Mouse (Mus musculus) v-Abl transformed pro-B cells (cell line): Measurements from ENCODE around the gene Lcn2.

ENCODE experiments used
- in situ Hi-C, 2 experiments: fragments of 400-800 bp; cut with MboI; formaldehyde crosslinking; loops; one replicate each; pipeline ENCODE4 v1.15.1; 2025; ENCODE audit not compliant: unreplicated experiment in 2 of 2

Gene Lcn2

DNA sequence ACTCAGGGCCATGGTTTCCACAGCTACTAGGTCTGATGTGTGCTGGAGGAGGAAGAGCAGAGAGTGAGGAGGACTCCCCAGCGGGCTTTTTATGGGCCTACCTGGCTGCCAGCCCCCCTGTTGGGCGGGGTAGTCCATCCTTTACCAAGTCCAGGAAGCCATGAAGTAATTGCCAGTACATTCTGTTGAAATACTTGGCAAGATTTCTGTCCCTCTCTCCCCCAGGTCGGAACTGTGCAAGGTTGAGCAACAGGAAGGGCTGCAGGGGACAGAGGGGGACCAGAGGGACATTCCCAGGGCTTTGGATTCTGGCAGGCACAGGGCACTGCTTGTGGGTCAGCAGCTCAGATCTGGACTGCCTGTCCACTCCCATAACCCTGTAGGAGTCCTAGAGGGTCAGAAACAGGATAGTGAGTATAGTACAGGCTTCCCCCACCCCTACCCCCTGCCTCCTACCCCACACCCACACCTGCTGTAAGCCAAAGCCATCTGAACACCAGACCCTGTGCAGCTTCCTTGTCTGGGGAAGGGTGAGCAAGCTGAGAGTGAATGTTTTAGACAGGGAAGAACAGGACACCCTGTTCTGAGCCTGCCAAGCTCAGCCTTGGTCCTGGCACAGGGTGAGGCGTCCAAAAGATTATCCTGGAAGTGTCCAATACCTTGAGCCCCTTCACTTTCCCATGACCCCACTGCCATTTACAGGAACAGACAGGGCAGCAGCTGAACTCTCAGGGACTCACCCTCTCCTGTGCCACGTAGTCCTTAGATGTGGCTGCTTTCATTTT is at the start of gene Lcn2:
TSS of gene Lcn2 (minus strand) at position 547 of the 785 bp plus-strand sequence.
- in situ Hi-C loops = no loop called here

DNA sequence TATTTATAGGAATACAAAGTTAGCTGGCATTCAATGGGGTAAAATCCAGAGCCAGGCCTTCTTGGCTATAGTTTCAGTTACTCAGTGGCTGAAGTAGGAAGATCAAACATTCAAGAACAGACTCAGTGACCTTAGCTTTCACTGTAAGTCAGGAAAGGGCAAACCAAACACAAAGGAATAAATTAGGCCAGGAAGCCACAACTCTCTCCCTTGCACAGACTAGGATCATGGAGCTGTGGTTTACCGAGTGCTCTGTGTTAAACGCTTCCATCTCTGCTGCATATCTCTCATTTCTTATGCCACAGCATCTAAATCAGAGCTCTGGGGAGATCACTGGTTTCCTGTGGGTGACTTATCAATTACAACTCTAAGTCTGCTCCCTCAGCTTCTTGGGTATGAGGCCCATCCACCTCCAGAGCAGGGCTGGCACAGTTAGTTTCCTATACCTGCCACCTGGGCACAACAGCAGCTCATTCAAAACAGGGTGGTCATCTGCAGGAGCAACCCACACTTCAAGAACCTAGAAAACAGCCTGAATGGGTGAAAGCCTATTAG is 49.6 kb upstream of the Lcn2 start:
- in situ Hi-C loops = no loop called here

DNA sequence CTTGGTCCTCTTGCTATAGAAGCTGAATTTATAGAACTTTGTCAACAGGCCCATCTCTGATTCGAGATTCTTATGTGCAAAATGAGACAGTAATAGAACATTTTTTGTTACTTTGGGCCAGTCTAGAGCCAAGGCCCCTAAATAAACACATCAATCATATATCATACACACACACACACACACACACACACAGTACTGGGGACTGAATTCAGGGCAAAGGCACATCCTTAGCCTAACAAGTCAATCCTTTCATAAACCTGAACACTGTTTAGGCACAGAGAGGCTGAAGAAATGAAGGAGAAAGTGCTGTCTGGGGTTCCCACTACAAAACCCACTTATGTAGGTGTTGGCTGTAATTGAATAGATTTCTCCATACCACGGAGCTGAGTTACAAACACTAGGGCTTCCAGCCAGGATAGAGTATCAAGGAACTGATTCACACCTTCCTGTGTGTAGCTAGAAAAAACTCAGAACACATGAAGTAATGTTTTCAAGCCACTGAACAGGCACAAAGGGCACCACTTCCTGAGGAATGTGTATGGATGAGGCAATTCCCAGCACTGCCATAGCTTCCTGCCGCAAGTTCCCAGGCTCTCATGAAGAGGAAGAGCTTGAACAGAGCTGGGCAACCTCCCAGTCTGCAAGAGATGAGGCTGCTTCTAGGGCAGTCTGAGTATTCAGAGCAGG is 48.8 kb upstream of the Lcn2 start:
- in situ Hi-C loops = no loop called here

DNA sequence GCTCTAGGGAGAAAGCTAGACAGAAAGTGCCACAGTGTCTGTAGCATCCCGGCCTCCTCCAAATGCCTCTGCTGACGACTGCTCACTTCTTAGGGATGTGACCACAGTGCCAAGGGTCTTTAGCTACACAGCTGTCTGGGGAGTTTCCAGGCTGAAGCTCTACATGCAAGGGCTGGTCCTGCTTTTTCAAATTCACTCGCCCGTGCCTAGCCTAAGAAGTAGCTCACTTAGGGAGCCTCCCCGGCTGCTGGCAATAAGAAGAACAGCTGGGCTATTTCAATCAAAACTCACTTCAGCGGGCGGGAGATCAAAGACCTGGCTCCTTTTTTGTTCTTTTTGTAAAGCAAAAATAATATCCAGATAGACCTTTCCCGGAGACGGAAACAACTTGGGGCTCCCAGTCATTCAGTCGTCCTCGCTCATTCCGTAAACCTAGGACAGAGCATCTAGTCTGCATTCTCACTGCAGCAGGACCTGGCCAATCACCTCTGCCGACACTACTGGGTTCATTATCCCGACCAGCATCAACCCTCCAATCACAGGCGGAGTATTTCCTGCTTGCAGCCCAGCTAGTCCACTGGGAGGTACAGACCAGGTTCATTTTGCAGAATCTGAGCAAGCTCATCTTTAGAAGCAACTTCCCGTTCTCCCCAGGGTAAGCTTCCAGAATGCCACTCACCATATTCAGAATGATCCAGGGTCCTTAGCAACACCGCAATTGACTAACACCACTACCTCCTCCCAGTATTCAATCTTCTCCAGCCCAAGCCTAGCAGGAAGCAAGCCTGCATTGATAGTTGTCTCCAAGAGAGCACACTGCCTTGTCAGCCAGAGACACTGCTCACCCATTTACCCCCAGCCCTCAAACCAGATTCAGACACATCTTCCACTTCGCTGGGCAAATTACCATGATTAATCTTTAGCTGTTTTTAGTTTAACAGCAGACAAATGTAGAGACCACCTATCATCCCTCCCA is 42.9 kb upstream of the Lcn2 start:
- in situ Hi-C loops = no loop called here

DNA sequence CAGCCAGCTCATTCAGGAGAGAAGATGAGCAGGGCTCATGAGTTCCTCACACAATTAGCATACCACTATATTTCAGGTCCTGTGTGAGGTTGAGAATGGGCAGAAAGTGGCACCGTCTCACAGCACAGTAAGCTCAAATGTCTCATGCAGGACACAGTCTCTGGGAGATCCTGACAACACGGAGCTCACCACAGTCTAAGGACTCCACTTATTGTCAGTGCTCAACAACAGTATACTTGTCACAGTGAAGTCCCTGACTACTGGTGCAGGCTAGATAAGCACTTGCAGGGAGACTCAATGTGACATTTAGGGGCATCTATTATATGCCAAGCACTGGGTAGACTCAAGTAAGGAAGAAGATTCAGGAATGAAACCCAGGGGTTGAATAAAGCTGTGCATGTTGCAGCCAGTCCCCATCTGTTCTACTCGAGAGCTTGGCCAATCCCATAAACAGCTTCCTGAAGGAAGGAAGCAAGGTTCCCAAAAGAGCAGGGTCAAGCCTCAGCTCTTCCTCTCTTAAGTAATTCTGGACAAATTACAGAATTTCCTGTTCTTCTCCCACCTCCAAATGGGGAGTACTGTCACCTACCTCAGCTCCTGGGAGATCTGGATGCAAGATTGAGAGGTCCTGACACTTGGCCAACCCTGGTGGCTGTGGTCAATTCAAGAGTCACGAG is 41.3 kb upstream of the Lcn2 start:
- in situ Hi-C loops = no loop called here

DNA sequence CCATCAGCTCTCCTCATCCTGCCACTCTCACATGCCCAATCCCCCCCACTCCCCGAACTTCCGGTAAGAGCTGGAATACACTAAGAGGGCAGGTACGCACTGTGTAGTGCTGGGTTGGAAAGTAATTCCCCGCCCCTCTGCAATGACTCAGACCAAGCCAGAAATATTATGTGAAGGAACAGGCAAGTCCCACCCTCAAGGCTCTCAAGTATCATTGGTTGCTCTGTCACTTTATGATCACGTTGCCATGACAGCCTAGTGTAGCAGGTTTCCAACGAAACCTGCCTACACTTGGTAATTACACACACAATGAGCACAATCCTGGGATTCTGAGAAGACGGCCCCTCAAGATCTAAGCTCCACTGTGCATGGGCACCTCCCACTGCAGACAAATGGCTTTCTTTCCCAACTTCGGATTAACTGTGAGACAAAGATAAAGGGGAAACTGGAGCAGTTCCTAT is 40.2 kb upstream of the Lcn2 start:
- in situ Hi-C loops = no loop called here

DNA sequence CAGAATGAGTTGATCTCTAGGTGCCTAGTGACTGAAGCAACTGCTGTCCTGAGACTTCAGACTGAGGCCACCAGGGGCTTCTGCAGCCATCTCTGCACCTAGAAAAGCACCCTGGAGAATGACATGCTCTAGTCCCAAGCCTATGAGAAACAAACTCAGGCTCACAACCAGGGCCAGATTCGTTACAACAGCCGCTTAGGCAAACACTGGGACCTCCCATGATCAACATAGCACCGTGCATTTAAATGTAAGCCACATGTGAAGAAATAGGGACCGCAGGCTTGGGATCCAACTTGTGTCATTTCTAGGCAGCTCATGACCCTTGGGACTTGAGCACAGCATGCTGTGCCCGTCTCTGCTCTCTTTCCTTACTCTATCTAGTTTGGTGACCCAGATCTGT is 39.7 kb upstream of the Lcn2 start:
- in situ Hi-C loops = no loop called here

DNA sequence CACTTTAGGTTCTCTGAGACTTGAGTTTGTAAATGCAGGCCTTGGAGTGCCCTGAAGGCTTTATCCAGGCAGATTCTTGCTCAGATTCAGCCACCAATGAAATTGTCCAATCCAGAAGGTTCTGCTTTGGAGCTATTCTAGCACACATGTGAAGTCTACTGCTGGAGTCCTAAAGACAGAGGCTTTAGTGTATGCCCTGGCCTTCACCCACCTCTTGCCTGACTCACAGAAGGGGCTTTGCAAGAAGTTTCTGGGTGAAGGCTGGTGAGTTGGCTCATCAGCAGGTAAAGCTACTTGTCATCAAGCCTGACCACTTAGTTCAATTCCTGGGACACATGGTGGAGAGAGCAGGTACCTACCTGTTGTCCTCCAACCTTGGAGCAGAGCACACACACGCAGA is 38.1 kb upstream of the Lcn2 start:
- in situ Hi-C loops = no loop called here

DNA sequence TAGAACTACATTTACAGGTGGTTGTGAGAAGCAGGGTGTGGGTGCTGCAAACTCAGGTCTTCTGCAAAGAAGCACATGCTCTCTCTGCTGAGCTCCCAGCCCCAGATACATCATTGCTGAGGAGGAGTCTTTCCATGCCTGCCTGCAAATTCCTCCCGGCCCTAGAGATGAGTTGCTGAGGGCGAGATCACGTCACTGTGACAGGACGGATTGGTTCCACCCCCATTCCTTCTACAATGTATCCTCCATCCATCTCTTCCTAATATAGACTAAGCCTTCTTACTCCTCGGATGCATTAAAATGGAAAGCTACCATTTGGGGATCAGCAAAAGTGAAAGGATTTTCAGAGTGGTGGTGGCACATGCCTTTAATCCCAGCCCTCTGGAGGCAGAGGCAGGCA is 37.5 kb upstream of the Lcn2 start:
- in situ Hi-C loops = no loop called here

DNA sequence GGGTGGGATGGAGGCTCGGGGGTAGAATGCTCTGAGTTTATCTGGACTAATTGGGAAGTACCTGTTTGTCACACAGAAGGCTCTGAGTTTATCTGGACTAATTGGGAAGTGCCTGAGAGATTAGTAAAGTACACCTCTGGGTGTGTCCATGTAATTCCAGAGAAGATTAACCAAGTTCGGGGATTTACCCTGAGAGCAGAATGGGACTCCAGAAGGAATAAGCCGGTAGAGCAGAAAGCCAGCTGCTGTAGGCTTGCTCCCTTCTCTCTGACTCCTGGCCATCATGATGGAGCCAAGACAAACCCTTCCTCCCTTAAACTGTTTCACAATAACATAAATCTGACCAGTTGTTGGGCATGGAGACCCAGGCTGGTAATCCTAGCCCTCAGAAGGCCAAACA is 36.7 kb upstream of the Lcn2 start:
- in situ Hi-C loops = no loop called here

DNA sequence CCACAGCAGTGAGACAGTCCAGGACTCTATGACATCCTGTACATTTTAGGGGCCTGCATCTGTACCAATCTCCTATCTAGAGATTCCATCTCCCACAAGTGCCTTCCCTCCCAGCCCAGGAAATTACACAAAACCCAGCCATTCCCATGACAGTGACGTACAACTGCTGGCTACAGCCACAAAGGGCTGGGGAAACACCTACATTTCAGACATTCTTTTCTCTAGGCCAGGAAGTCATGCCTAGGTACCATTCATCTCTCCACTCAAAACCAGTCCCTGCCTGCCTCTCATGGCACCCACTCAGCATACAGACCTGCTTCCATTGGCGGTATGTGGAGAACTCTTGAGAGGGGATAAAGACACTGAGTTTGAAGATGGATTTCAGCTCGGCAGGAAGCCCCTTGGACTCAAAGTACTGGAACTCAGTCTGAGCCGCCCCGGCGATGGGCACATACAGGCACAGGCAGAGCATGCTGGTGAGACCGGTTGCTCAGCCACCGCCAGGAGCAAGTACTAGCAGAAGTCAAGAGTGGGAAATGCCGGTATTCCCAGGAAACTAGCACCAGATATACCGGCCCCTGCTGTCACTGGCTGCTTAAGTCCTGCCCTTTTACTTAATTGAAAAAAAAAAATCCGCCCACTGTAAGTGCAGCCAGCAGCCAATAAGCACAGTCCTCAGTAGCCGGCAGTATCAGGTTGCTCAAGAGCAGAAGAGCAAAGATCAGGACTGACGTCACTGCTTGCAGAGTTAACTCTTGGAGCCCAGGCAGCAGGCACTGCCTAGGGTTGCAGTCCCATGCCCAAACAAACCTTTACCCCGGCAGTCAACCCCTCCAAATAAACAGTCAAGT is 35.7 kb upstream of the Lcn2 start:
- in situ Hi-C loops = no loop called here

DNA sequence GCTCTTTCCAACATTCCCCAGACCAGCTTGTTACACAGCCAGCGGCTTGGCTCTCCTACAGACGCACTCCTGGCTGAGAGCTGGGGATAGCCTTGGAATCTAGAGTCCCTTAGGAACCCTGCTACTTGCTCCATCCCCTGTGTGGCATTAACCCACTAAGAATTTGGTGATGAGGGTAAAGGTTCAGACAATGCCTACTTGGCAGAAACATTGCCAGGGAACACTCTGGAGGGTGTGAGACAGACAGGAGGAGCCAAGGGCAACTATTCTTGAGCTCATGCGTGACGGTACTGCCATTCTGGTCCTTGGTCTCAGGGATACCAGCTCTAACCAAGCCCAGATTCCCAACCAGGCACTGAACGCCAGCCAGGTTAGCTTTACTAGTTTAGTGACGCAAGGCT is 33.8 kb upstream of the Lcn2 start:
- in situ Hi-C loops = no loop called here

DNA sequence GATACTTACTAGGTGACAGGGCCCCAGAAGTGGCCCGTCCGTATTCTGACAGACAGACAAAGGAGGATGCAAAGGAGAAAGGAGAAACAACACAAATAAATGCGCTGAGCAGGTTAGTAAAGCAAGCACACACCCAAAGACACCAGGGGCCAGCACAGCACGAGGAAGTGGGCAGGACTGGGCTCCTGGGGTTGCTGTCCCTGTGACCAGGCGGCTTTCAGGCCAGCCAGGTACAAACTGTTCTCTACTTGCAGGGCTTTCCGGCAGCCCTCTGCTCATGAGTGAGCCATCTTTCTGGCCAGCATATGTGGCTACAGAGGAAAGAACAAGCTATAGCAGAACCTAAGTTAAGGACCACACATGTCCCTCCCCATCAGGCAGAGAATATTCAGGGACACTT is 32.6 kb upstream of the Lcn2 start:
- in situ Hi-C loops = no loop called here

DNA sequence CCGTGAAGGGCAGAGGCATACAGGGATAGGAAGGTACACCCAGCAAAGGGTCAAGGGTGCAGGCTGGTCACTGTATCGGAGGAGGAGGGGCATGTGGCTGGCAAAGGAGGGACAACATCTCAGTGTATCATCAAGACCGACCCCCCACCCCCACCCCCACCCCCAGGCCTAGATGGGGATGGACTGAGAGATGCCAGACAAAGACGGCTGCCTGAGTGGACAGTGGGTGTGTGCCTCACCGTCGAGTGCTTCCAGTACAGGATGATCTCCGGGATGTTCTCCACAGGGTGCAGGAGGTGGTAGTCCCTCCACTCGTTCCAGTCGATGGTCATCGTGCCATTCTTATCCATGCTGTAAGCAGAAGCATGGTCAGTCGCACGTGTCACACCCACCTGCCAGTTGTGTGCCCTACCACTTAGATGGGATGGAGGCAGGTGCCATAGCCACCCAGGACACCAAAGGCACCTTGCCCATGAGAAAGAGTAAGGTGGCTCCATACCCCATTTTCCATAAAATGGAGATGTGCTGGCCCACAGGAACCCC is 32.1 kb upstream of the Lcn2 start:
- in situ Hi-C loops = no loop called here

DNA sequence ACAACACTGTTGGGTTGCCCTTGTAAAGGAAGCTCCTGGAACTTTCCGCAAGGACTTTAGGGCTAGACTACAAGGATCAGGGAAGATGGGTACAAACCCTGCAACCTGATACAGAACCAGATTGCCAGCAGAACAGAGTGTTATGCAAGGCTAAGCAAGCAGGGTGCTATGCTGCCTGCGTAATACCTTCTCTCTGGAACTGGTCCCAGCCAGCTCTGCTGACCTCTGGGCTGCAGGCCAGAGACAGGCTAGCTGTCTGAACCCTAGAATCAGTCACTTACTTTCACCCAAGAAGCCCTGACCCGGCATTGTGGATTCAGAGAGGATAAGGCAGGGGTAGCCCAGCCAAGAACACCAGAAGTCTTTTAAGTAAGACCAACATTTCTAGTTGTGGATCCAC is 31.3 kb upstream of the Lcn2 start:
- in situ Hi-C loops = no loop called here

DNA sequence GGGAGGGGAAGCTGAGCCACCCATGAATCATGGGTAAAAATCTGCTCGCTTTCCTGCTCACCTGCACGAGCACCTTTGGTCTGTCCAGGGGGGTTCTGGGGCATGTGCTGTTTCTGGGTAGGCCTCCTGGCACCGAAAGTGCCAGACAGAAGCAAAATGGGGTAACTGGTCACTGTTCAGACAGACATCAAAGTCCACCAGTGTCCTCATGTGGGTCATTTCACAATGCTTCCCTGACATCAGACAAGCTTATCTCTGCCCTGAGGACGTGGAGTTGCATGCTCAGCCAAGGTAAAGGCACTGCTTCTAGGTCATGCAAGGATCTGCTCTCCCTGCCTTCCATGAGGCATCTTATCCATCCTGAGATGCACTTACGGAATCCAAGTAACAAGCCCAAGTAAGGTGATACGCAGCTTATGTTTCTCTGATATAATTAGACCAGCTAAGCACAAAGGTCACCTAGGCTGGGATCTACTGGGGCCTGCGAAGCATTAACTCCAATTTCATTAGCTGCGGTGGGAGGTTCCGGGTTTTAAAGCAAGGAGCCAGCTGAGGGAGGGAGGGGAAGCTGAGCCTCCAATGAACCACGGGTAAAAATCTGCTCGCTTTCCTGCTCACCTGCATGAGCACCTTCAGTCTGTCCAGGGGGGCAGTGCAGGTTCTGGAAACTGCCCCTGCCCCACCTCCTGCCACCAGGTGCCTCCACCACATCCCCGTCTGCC is 30.5 kb upstream of the Lcn2 start:
- in situ Hi-C loops = no loop called here

DNA sequence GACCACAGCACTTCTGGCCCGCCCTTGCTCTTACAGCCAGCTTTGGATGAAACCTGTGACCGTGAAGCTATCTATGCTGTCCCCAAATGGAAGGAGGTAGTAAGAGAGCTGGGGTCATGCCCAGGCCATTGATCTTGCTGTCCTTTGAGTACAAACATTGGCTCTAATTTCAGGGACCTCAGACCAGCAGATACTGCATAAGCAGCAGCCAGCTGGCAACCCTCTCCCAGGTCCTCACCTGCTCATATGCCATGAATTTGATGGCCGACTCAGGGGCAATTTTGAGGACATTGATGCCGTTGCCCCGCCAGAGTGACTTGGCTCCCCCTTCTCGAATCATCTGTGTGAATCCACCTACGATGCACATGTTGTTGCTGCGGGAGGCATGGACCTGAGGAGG is 29.4 kb upstream of the Lcn2 start:
- in situ Hi-C loops = no loop called here

DNA sequence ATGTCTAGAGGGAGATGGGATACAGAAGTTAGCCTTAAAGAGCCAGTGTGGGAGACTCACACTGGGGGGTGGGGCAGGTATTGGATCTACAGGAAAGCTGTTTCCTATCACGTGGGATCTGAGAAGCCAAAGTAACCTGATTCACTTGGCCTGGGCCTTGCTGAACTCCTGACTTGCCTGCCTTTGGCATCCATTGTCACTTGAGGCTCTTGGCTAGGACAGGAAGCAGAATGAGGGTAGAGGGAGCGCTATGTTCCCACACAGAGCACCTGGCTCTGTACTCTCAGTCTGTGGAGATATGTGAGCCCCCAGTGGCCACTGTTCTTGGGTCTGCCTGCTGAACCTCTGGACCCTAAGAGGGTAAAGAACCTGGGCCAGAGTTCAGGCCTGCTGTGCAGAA is 28.5 kb upstream of the Lcn2 start:
- in situ Hi-C loops = no loop called here
